Mouse (Mus musculus) central nervous system, embryonic 18 days (tissue): Measurements from ENCODE around the gene Wdr43. TPM values are rescaled to one million over a fixed set of nuclear protein-coding genes. Genes with fewer than 3 reads are reported as not detected.

Source experiments
- polyA plus RNA-seq: library from polyadenylated mRNA; depleted of rRNA; stranded (reverse); fragments of >200 nt; gene quantifications from 2 replicates; pipeline ENCODE4 v1.2.3, GENCODE M21; 2012; rRNA removed

Gene Wdr43
- polyA plus RNA-seq: 30.0 and 32.7 TPM in 2 replicates

GRCm38 (mm10) chr17:71615638-71616318 is at the start of gene Wdr43:
Wdr43 (plus strand) TSS chr17:71615895.

GRCm38 (mm10) chr17:71673092-71673491 is 57.4 kb downstream of the Wdr43 start, which contains the start of gene Togaram2:
Togaram2 (plus strand) TSS chr17:71673261.

Other genes starting within 250 kb of the Wdr43 start
- 0.58 and 1.2 TPM in 2 replicates for gene Gm4707, start 156.0 kb upstream of the Wdr43 start, polyA plus RNA-seq
- 33.5 and 35.1 TPM in 2 replicates for gene Smchd1, start 140.6 kb upstream of the Wdr43 start, polyA plus RNA-seq
- gene Ndc80, start 89.0 kb upstream of the Wdr43 start, polyA plus RNA-seq: 2.9 and 3.2 TPM in 2 replicates
- 1.2 and 1.7 TPM in 2 replicates for gene Spdya, start 63.8 kb upstream of the Wdr43 start, polyA plus RNA-seq
- gene Togaram2, start 57.4 kb downstream of the Wdr43 start, polyA plus RNA-seq: 1.6 TPM in 2 replicates
- 0.01 TPM in 1 of 2 replicates, not detected in the other for gene Pcare, start 137.0 kb downstream of the Wdr43 start, polyA plus RNA-seq
- gene Clip4, start 152.6 kb downstream of the Wdr43 start, polyA plus RNA-seq: 24.1 and 24.2 TPM in 2 replicates